11 mouse cellular contexts compared by ENCODE assay signal in the genomic region with DNA sequence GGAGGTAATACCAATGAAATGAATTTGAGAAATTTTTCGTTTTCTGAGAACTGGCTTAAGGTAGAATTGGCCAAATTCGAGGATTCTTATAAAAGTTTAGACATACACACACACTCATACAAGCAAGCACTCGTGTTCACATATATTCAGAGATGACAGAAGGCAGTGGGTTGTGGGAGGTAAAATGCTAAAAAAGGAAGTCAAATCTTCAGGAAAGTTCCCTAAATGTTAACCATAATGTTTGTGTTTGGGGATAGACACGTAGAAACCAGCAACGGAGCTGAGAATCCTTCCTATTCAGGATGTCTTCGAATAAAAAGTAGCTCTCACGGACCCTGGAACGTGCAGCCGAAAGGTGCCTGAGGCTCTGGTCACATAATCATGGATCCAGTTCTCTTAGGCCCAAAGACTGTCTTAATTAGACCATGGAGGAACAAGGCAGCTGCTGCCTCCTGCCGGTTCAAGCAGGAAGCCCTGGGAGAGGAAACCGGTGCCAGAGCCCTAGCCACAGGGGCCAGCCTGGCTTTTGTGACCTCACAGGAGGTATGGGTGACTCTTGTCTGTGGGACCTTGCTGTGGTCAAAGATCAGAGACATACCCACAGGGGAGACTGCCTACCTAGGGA. TPM values are rescaled to one million over a fixed set of nuclear protein-coding genes. Genes with fewer than 3 reads are reported as not detected.
DNase-seq lines count a peak whose midpoint lies in the region; ATAC-seq and TF ChIP-seq lines count a peak whose summit lies in the region.
"Had no signal": no experiment of that assay in that cellular context is flagged by ENCODE, and none has a peak within 500 bp of the region (broad histone marks: within the 10 kb centered on the region; RNA-seq: fewer than 3 reads in every experiment).

No protein-coding gene starts in this region.

- H3K27me3 ChIP-seq in liver, embryonic 14.5 days (ENCODE audit: control insufficient read depth, insufficient read depth, low read length) = peaks cover 19% of the 10 kb centered on the region
- peaks cover 47% of the 10 kb centered on the region for H3K27me3 ChIP-seq in liver, embryonic 11.5 days (replicated peaks; ENCODE audit: control insufficient read depth, insufficient read depth, low read length)

- no peak overlapping the region for H3K4me3 ChIP-seq in liver, embryonic 14.5 days (ENCODE audit: insufficient read depth in 1 of 2, low read depth in 2 of 2, low read length in 2 of 2)
- no peak overlapping the region for H3K4me3 ChIP-seq in liver, embryonic 11.5 days (ENCODE audit: low read depth, low read length)
- H3K4me3 ChIP-seq: erythroblast, embryonic 14.5 days had no signal

- no peak overlapping the region for H3K4me2 ChIP-seq in liver, embryonic 14.5 days (ENCODE audit: low read depth)
- H3K4me2 ChIP-seq in liver, embryonic 11.5 days = no peak overlapping the region

- no peaks in the 10 kb centered on the region for H3K9me3 ChIP-seq in liver, embryonic 14.5 days (ENCODE audit: control insufficient read depth, low read length)
- H3K9me3 ChIP-seq in liver, embryonic 11.5 days (ENCODE audit: control insufficient read depth, low read length) = no peaks in the 10 kb centered on the region

- 36% methylated on average over 11 of the region's 11 CpGs for WGBS in liver, embryonic 14.5 days (ENCODE audit: insufficient replicate concordance)
- 55% methylated on average over 11 of the region's 11 CpGs for WGBS in liver, embryonic 11.5 days

- H3K4me1 ChIP-seq in liver, embryonic 14.5 days (replicated peaks; ENCODE audit: control insufficient read depth in 2 of 2, insufficient read depth in 2 of 2, low read length in 1 of 2) = peaks cover 0 to 4% of the 10 kb centered on the region in 2 experiments; a peak in 1 of 4 replicates
- no peaks in the 10 kb centered on the region for H3K4me1 ChIP-seq in liver, embryonic 11.5 days (replicated peaks; ENCODE audit: control insufficient read depth, insufficient read depth, low read length)

- no peak for TF ChIP-seq EP300 in liver, embryonic 14.5 days (IDR thresholded peaks at IDR 0.05; ENCODE audit: low read depth)

- H3K9ac ChIP-seq in liver, embryonic 14.5 days (replicated peaks) = no peak overlapping the region
- H3K9ac ChIP-seq in liver, embryonic 11.5 days (ENCODE audit: low read depth, low read length) = no peak overlapping the region

- no peaks in the 10 kb centered on the region for H3K36me3 ChIP-seq in liver, embryonic 14.5 days (replicated peaks; ENCODE audit: control insufficient read depth, insufficient read depth, low read depth)
- no peaks in the 10 kb centered on the region for H3K36me3 ChIP-seq in liver, embryonic 11.5 days (ENCODE audit: control insufficient read depth, insufficient read depth, low read length)

- DNase-seq in embryo, embryonic 9.5 days (ENCODE audit: extremely low spot score) = peak; percentile 10
- no peak for DNase-seq in embryo, embryonic 10 days (ENCODE audit: low spot score)
- DNase-seq in liver, embryonic 14.5 days (ENCODE audit: low read depth in 3 of 3, low spot score in 3 of 3) = no peak
- no peak for DNase-seq in liver, embryonic 11.5 days (ENCODE audit: low spot score)
- peak; percentile 79 for DNase-seq in R1 (ENCODE audit: low read depth, low spot score)
- peak; percentile 38 to 39 for DNase-seq in right cerebral cortex, postnatal 36 days (ENCODE audit: low spot score in 2 of 2)
- no peak for DNase-seq in Muller cell, postnatal 12 days (ENCODE audit: inconsistent ontology term)
- DNase-seq: heart, postnatal 14 days; layer of hippocampus, postnatal 36 days had no signal

- no peak overlapping the region for H3K27ac ChIP-seq in liver, embryonic 14.5 days
- no peak overlapping the region for H3K27ac ChIP-seq in liver, embryonic 11.5 days (ENCODE audit: low read depth, low read length)

- no peak for ATAC-seq in liver, embryonic 14.5 days (ENCODE audit: insufficient read depth)
- no peak; the same call in 1 of the 2 replicates for ATAC-seq in liver, embryonic 11.5 days (replicated peaks; ENCODE audit: low FRiP score)
- ATAC-seq in megakaryocyte-erythroid progenitor cell, adult 5-6 weeks (replicated peaks; ENCODE audit: low FRiP score, low TSS enrichment, poor library complexity, severe bottlenecking) = no peak

- TF ChIP-seq CTCF in liver, embryonic 14.5 days (IDR thresholded peaks at IDR 0.05; ENCODE audit: low read depth) = peak; percentile 42

RNA-seq across cellular contexts. Expression of gene Spata3, which starts 4.9 kb away (rescaled TPM):
- polyA plus RNA-seq in liver, embryonic 14.5 days (2012; rRNA removed) = 0.05 and 0.17 TPM in 2 replicates
- 0.17 and 0.21 TPM in 2 replicates for polyA plus RNA-seq in liver, embryonic 14.5 days (2014; fragmentation: Nextera tagmentation; extraction: Ambion mirVana)
- polyA plus RNA-seq in liver, embryonic 11.5 days (2014; fragmentation: Nextera tagmentation; extraction: Ambion mirVana) = not detected in 2 replicates
- not detected in 2 replicates for total RNA-seq in megakaryocyte-erythroid progenitor cell, adult 5-6 weeks (2014; fragmentation: Nextera tagmentation)
- total RNA-seq in megakaryocyte-erythroid progenitor cell, adult 5-6 weeks (2017) = not detected in 2 replicates
- total RNA-seq: heart, postnatal 14 days had no signal
- polyA plus RNA-seq: erythroblast, embryonic 14.5 days had no signal

RNA-seq across cellular contexts. Expression of gene 2810459M11Rik, which starts 24.2 kb away (rescaled TPM):
- polyA plus RNA-seq in liver, embryonic 14.5 days (2012; rRNA removed) = 12.1 and 12.3 TPM in 2 replicates
- polyA plus RNA-seq in liver, embryonic 14.5 days (2014; fragmentation: Nextera tagmentation; extraction: Ambion mirVana) = 15.5 and 22.8 TPM in 2 replicates
- 16.4 and 17.7 TPM in 2 replicates for polyA plus RNA-seq in liver, embryonic 11.5 days (2014; fragmentation: Nextera tagmentation; extraction: Ambion mirVana)
- not detected in 2 replicates for total RNA-seq in megakaryocyte-erythroid progenitor cell, adult 5-6 weeks (2014; fragmentation: Nextera tagmentation)
- total RNA-seq in megakaryocyte-erythroid progenitor cell, adult 5-6 weeks (2017) = not detected in 2 replicates
- total RNA-seq: heart, postnatal 14 days had no signal

RNA-seq across cellular contexts. Expression of gene Psmd1, which starts 42.7 kb away (rescaled TPM):
- polyA plus RNA-seq in liver, embryonic 14.5 days (2012; rRNA removed) = 43.7 and 53.0 TPM in 2 replicates
- polyA plus RNA-seq in liver, embryonic 14.5 days (2014; fragmentation: Nextera tagmentation; extraction: Ambion mirVana) = 104 and 107 TPM in 2 replicates
- 196 and 223 TPM in 2 replicates for polyA plus RNA-seq in liver, embryonic 11.5 days (2014; fragmentation: Nextera tagmentation; extraction: Ambion mirVana)
- total RNA-seq in megakaryocyte-erythroid progenitor cell, adult 5-6 weeks (2014; fragmentation: Nextera tagmentation) = 107 and 120 TPM in 2 replicates
- 198 and 214 TPM in 2 replicates for total RNA-seq in megakaryocyte-erythroid progenitor cell, adult 5-6 weeks (2017)

Comparison
In these comparisons a context has a peak if more than half of its experiments do, and no peak if none do; other contexts are left out.
1. DNase-seq: peak in embryo, embryonic 9.5 days (single experiment), R1 (single experiment) and right cerebral cortex, postnatal 36 days (2 of 2); none in embryo, embryonic 10 days (single experiment), liver, embryonic 14.5 days (0 of 3), liver, embryonic 11.5 days (single experiment) and Muller cell, postnatal 12 days (single experiment).